Comparison of ENCODE assay signal across 19 mouse cellular contexts in genomic region chr11:113338581-113338980, GRCm38 (mm10).
DNase-seq lines count a peak whose midpoint lies in the region; ATAC-seq and TF ChIP-seq lines count a peak whose summit lies in the region.
"Had no signal": no experiment of that assay in that cellular context is flagged by ENCODE, and none has a peak within 500 bp of the region (broad histone marks: within the 10 kb centered on the region; RNA-seq: fewer than 3 reads in every experiment).

No protein-coding gene starts in this region.

- peak; percentile 7; the same call in 1 of the 2 replicates for TF ChIP-seq CTCF in gastrocnemius, adult 2 months (IDR thresholded peaks at IDR 0.05)
- TF ChIP-seq CTCF in lung, embryonic 14.5 days (IDR thresholded peaks at IDR 0.05; ENCODE audit: low read depth): peak; percentile 36
- TF ChIP-seq CTCF in CH12.LX (conservative IDR thresholded peaks at IDR 0.05 in 1 of 2, IDR thresholded peaks at IDR 0.05 in 1 of 2; ENCODE audit: low read depth in 2 of 2, low read length in 2 of 2): peak in 1 of 2 experiments; percentile 38; a peak in 2 of 4 replicates

- DNase-seq in gastrocnemius, adult 2 months: no peak
- no peak for DNase-seq in gastrocnemius, postnatal 10 days
- no peak for DNase-seq in lung, embryonic 14.5 days
- DNase-seq in lung, adult 18-20 months: no peak
- DNase-seq in CH12.LX (ENCODE audit: extremely low read depth): peak; percentile 21
- peak; percentile 23 for DNase-seq in induced T-regulatory cell, adult 2 months (ENCODE audit: low read depth)
- DNase-seq in frontal cortex, postnatal 36 days (ENCODE audit: low spot score in 2 of 2): no peak
- no peak for DNase-seq in left cerebral cortex, adult 9 months (ENCODE audit: low spot score in 2 of 2)
- DNase-seq: adrenal gland, postnatal 25 days; cerebellum, postnatal 14 days; kidney, adult 11 months; kidney, postnatal 25 days; left cerebral cortex, postnatal 4 days; liver, embryonic 13.5 days had no signal

- no peak for TF ChIP-seq POLR2A in CH12.LX (IDR thresholded peaks at IDR 0.05; ENCODE audit: low read depth, low read length)

- H3K79me2 ChIP-seq in CH12.LX (replicated peaks; ENCODE audit: control insufficient read depth, extremely low read depth, insufficient read depth, poor library complexity, severe bottlenecking): no peaks in the 10 kb centered on the region

- H3K36me3 ChIP-seq in lung, embryonic 14.5 days (ENCODE audit: insufficient read depth): no peaks in the 10 kb centered on the region
- H3K36me3 ChIP-seq in CH12.LX (replicated peaks in 1 of 2; ENCODE audit: control insufficient read depth in 1 of 2, insufficient read depth in 1 of 2, low read length in 1 of 2): peaks cover 0 to 48% of the 10 kb centered on the region in 2 experiments
- H3K36me3 ChIP-seq: embryonic facial prominence, embryonic 13.5 days; forebrain, embryonic 10.5 days; heart, embryonic 15.5 days; liver, embryonic 13.5 days; stomach, embryonic 15.5 days had no signal

- in situ Hi-C loops in CH12.LX (cut with MboI; ENCODE audit: low pct_ligation_motif_present, low pct_unique_long_range_greater_than_20kb, low sequenced_read_pairs): no loop called here

- WGBS in lung, embryonic 14.5 days: 52% methylated on average over 5 of the region's 5 CpGs

- H3K9ac ChIP-seq in lung, embryonic 14.5 days: no peak overlapping the region
- H3K9ac ChIP-seq in CH12.LX (ENCODE audit: insufficient read depth, low read depth): no peak overlapping the region
- H3K9ac ChIP-seq: embryonic facial prominence, embryonic 13.5 days; heart, embryonic 15.5 days; liver, embryonic 13.5 days; neural tube, embryonic 13.5 days; stomach, embryonic 15.5 days had no signal

- no peak overlapping the region for H3K4me2 ChIP-seq in lung, embryonic 14.5 days
- no peak overlapping the region for H3K4me2 ChIP-seq in CH12.LX (ENCODE audit: insufficient read depth, low read depth, poor library complexity, severe bottlenecking)
- H3K4me2 ChIP-seq: embryonic facial prominence, embryonic 13.5 days; heart, embryonic 15.5 days; liver, embryonic 13.5 days; neural tube, embryonic 13.5 days; stomach, embryonic 15.5 days had no signal

- intact Hi-C loops in gastrocnemius, adult 2 months (cut with DNase I): loop anchor here (5.0 kb wide), 1 partner anchor 1419 kb away; no protein-coding TSS in a partner anchor

- dilution Hi-C loops in CH12.LX (cut with MboI; ENCODE audit: extremely low pct_ligation_motif_present, extremely low pct_unique_long_range_greater_than_20kb, low sequenced_read_pairs): no loop called here

- H3K27me3 ChIP-seq in lung, embryonic 14.5 days (ENCODE audit: insufficient read depth, low read length): no peaks in the 10 kb centered on the region; the same call in 1 of the 2 replicates
- no peaks in the 10 kb centered on the region for H3K27me3 ChIP-seq in CH12.LX (replicated peaks)
- H3K27me3 ChIP-seq: embryonic facial prominence, embryonic 13.5 days; heart, embryonic 15.5 days; liver, embryonic 13.5 days; neural tube, embryonic 13.5 days; stomach, embryonic 15.5 days had no signal

- no peak for ATAC-seq in lung, embryonic 14.5 days (ENCODE audit: insufficient read depth)

- no peak for TF ChIP-seq EP300 in CH12.LX (IDR thresholded peaks at IDR 0.05; ENCODE audit: low read length)

- no peak overlapping the region for H3K4me3 ChIP-seq in gastrocnemius, adult 2 months
- no peak overlapping the region for H3K4me3 ChIP-seq in lung, embryonic 14.5 days (ENCODE audit: low read depth, low read length)
- H3K4me3 ChIP-seq in CH12.LX (replicated peaks in 1 of 3; ENCODE audit: low read depth in 2 of 3, low read length in 2 of 3, poor library complexity in 1 of 3): no peak overlapping the region
- H3K4me3 ChIP-seq: embryonic facial prominence, embryonic 13.5 days; forebrain, embryonic 10.5 days; heart, embryonic 15.5 days; liver, embryonic 13.5 days; neural tube, embryonic 13.5 days; stomach, embryonic 15.5 days had no signal

- no peak overlapping the region for H3K27ac ChIP-seq in gastrocnemius, adult 2 months
- no peak overlapping the region for H3K27ac ChIP-seq in lung, embryonic 14.5 days (ENCODE audit: low read depth)
- H3K27ac ChIP-seq in CH12.LX (ENCODE audit: insufficient read depth, low read depth): no peak overlapping the region
- H3K27ac ChIP-seq: embryonic facial prominence, embryonic 13.5 days; forebrain, embryonic 10.5 days; heart, embryonic 15.5 days; liver, embryonic 13.5 days; neural tube, embryonic 13.5 days; stomach, embryonic 15.5 days had no signal

- H3K9me3 ChIP-seq in lung, embryonic 14.5 days (ENCODE audit: low read depth, low read length): no peaks in the 10 kb centered on the region
- H3K9me3 ChIP-seq in CH12.LX (replicated peaks; ENCODE audit: low read length): no peaks in the 10 kb centered on the region
- H3K9me3 ChIP-seq: embryonic facial prominence, embryonic 13.5 days; forebrain, embryonic 10.5 days; heart, embryonic 15.5 days; liver, embryonic 13.5 days; neural tube, embryonic 13.5 days; stomach, embryonic 15.5 days had no signal

- H3K4me1 ChIP-seq in lung, embryonic 14.5 days (ENCODE audit: insufficient read depth): peaks cover 7% of the 10 kb centered on the region; the same call in 1 of the 2 replicates
- peaks cover 0 to 37% of the 10 kb centered on the region in 2 experiments; a peak in 2 of 4 replicates for H3K4me1 ChIP-seq in CH12.LX (ENCODE audit: control insufficient read depth in 1 of 2, insufficient read depth in 2 of 2)
- H3K4me1 ChIP-seq: heart, embryonic 15.5 days; liver, embryonic 13.5 days had no signal

- no peak; the same call in 1 of the 2 replicates for TF ChIP-seq RAD21 in CH12.LX (IDR thresholded peaks at IDR 0.05; ENCODE audit: low read depth, low read length)

TF ChIP-seq in CH12.LX, 34 proteins besides CTCF, POLR2A, EP300 and RAD21:
- TF ChIP-seq SIN3A (IDR thresholded peaks at IDR 0.05; ENCODE audit: low read length) (no peak), CHD2 (IDR thresholded peaks at IDR 0.05; ENCODE audit: low read length) (no peak), CHD1 (IDR thresholded peaks at IDR 0.05; ENCODE audit: low read depth, low read length) (no peak), POLR2AphosphoS2 (IDR thresholded peaks at IDR 0.05; ENCODE audit: low read depth, low read length) (no peak), ZNF384 (IDR thresholded peaks at IDR 0.05; ENCODE audit: low read depth, low read length) (no peak), SMC3 (IDR thresholded peaks at IDR 0.05; ENCODE audit: low read depth, low read length) (peak; percentile 16), USF1 (IDR thresholded peaks at IDR 0.05; ENCODE audit: low read depth, low read length) (no peak), JUN (IDR thresholded peaks at IDR 0.05; ENCODE audit: insufficient read depth, low read depth, low read length) (no peak)

Comparison
In these comparisons a context has a peak if more than half of its experiments do, and no peak if none do; other contexts are left out.
1. DNase-seq: peak in CH12.LX (single experiment) and induced T-regulatory cell, adult 2 months (single experiment); none in gastrocnemius, adult 2 months (single experiment), gastrocnemius, postnatal 10 days (single experiment), lung, embryonic 14.5 days (single experiment), lung, adult 18-20 months (0 of 2), frontal cortex, postnatal 36 days (0 of 2) and left cerebral cortex, adult 9 months (0 of 2).